Mouse (Mus musculus): Measurements from ENCODE around the gene Reps1.

GRCm38 (mm10) chr10:18064606-18065228 is 9.1 kb downstream of the Reps1 start:
- TF ChIP-seq CTCF (IDR thresholded peaks at IDR 0.05; ENCODE audit: extremely low read depth, insufficient read depth, low read length) (no peak), POLR2A (IDR thresholded peaks at IDR 0.05; ENCODE audit: extremely low read depth, insufficient read depth, low read length) (no peak)
